Mouse (Mus musculus): ENCODE measurements around the gene Zswim1.
A peak's percentile ranks its signal among the peaks of the same experiment; 100 is the strongest.
"Not testable (repeated sequence)": the region's sequence is repeated elsewhere in the genome, so short reads cannot be mapped to it uniquely, and the experiment has no call there.

Zswim1 gene

GRCm38 (mm10) chr2:164793236-164793635 lies 29.2 kb upstream of the Zswim1 start:
- DNase-seq (ENCODE audit: low spot score), result peak; percentile 44

- DNase-seq (ENCODE audit: low spot score), result no peak
Observed at GRCm38 (mm10) chr2:164793772-164794171, 28.7 kb upstream of the Zswim1 start.

- DNase-seq (ENCODE audit: low spot score), result peak; percentile 67
Observed at GRCm38 (mm10) chr2:164794293-164794692, 28.2 kb upstream of the Zswim1 start.

GRCm38 (mm10) chr2:164795868-164796267 lies 26.6 kb upstream of the Zswim1 start:
- no peak for DNase-seq (ENCODE audit: low spot score)

GRCm38 (mm10) chr2:164798554-164798953 lies 23.9 kb upstream of the Zswim1 start:
- not testable (repeated sequence) for DNase-seq (ENCODE audit: low spot score)

- no peak for DNase-seq (ENCODE audit: low spot score)
Observed at GRCm38 (mm10) chr2:164800252-164801004, 22.1 kb upstream of the Zswim1 start.

GRCm38 (mm10) chr2:164803201-164803920 lies 19.1 kb upstream of the Zswim1 start:
- no peak for DNase-seq (ENCODE audit: low spot score)

GRCm38 (mm10) chr2:164803921-164804313 lies 18.6 kb upstream of the Zswim1 start:
- DNase-seq (ENCODE audit: low spot score), result no peak

- DNase-seq (ENCODE audit: low spot score), result peak; percentile 95
Observed at GRCm38 (mm10) chr2:164804533-164805331, 17.8 kb upstream of the Zswim1 start, which contains the start of the genes Acot8 and Zswim3. Gene Acot8, minus strand, starts transcription at chr2:164804882. Gene Zswim3, plus strand, starts transcription at chr2:164805098.

GRCm38 (mm10) chr2:164805332-164805718 lies 17.2 kb upstream of the Zswim1 start:
- no peak for DNase-seq (ENCODE audit: low spot score)

- DNase-seq (ENCODE audit: low spot score), result no peak
Observed at GRCm38 (mm10) chr2:164806614-164807013, 15.9 kb upstream of the Zswim1 start.

GRCm38 (mm10) chr2:164813557-164813956 lies 8.9 kb upstream of the Zswim1 start:
- DNase-seq (ENCODE audit: low spot score), result no peak

GRCm38 (mm10) chr2:164815348-164815747 lies 7.1 kb upstream of the Zswim1 start:
- DNase-seq (ENCODE audit: low spot score), result no peak

- no peak for DNase-seq (ENCODE audit: low spot score)
Observed at GRCm38 (mm10) chr2:164815821-164816220, 6.7 kb upstream of the Zswim1 start.

GRCm38 (mm10) chr2:164817206-164817605 lies 5.3 kb upstream of the Zswim1 start:
- no peak for DNase-seq (ENCODE audit: low spot score)

GRCm38 (mm10) chr2:164817703-164818102 lies 4.8 kb upstream of the Zswim1 start:
- DNase-seq (ENCODE audit: low spot score), result no peak

GRCm38 (mm10) chr2:164821060-164821459 lies 1.4 kb upstream of the Zswim1 start:
- no peak for DNase-seq (ENCODE audit: low spot score)

GRCm38 (mm10) chr2:164823181-164823585 lies 697 bp downstream of the Zswim1 start:
- DNase-seq (ENCODE audit: low spot score), result no peak

- DNase-seq (ENCODE audit: low spot score), result no peak
Observed at GRCm38 (mm10) chr2:164823969-164824368, 1.5 kb downstream of the Zswim1 start.

GRCm38 (mm10) chr2:164825521-164825920 lies 3.0 kb downstream of the Zswim1 start:
- no peak for DNase-seq (ENCODE audit: low spot score)

- DNase-seq (ENCODE audit: low spot score), result no peak
Observed at GRCm38 (mm10) chr2:164827146-164827850, 4.8 kb downstream of the Zswim1 start.

- no peak for DNase-seq (ENCODE audit: low spot score)
Observed at GRCm38 (mm10) chr2:164828437-164828836, 6.0 kb downstream of the Zswim1 start, which contains the start of gene Spata25. Gene Spata25, minus strand, starts transcription at chr2:164828537.
